Mouse (Mus musculus): ENCODE results near the gene Plekhm2. TPM values are rescaled to one million over a fixed set of nuclear protein-coding genes. Genes with fewer than 3 reads are reported as not detected.

The Plekhm2 gene
- total and polyA plus RNA-seq, 3 experiments: 12.4 to 28.2 (median 13.7) TPM

GRCm38 (mm10) chr4:141711250-141711649 is 46.6 kb upstream of the Plekhm2 start:
- no peak overlapping the region for H3K4me3 ChIP-seq (replicated peaks in 1 of 3; ENCODE audit: low read depth in 2 of 3, low read length in 2 of 3, poor library complexity in 1 of 3)
- peaks cover 20% of the 10 kb centered on the region for H3K79me2 ChIP-seq (replicated peaks; ENCODE audit: control insufficient read depth, extremely low read depth, insufficient read depth, poor library complexity, severe bottlenecking)
- in situ Hi-C loops (cut with MboI; ENCODE audit: low pct_ligation_motif_present, low pct_unique_long_range_greater_than_20kb, low sequenced_read_pairs): no loop called here
- no peak overlapping the region for H3K4me2 ChIP-seq (ENCODE audit: insufficient read depth, low read depth, poor library complexity, severe bottlenecking)
- no peak overlapping the region for H3K9ac ChIP-seq (ENCODE audit: insufficient read depth, low read depth)
- TF ChIP-seq BHLHE40 (IDR thresholded peaks at IDR 0.05; ENCODE audit: low read depth, low read length) (no peak), CHD1 (IDR thresholded peaks at IDR 0.05; ENCODE audit: low read depth, low read length) (no peak), RAD21 (IDR thresholded peaks at IDR 0.05; ENCODE audit: low read depth, low read length) (no peak), EP300 (IDR thresholded peaks at IDR 0.05; ENCODE audit: low read length) (no peak), MEF2A (IDR thresholded peaks at IDR 0.05; ENCODE audit: borderline replicate concordance, low read depth, low read length) (no peak), RCOR1 (conservative IDR thresholded peaks at IDR 0.05; ENCODE audit: low read depth, low read length) (no peak), UBTF (IDR thresholded peaks at IDR 0.05; ENCODE audit: low read depth, low read length) (no peak)
- no peak for DNase-seq (ENCODE audit: extremely low read depth)
- H3K27me3 ChIP-seq (replicated peaks): no peaks in the 10 kb centered on the region
- H3K9me3 ChIP-seq (replicated peaks; ENCODE audit: low read length): no peaks in the 10 kb centered on the region
- H3K4me1 ChIP-seq (ENCODE audit: control insufficient read depth in 1 of 2, insufficient read depth in 2 of 2): peaks cover 14 to 43% of the 10 kb centered on the region in 2 experiments
- peaks cover 56 to 85% of the 10 kb centered on the region in 2 experiments for H3K36me3 ChIP-seq (replicated peaks in 1 of 2; ENCODE audit: control insufficient read depth in 1 of 2, insufficient read depth in 1 of 2, low read length in 1 of 2)
- dilution Hi-C loops (cut with MboI; ENCODE audit: extremely low pct_ligation_motif_present, extremely low pct_unique_long_range_greater_than_20kb, low sequenced_read_pairs): no loop called here
- no peak overlapping the region for H3K27ac ChIP-seq (ENCODE audit: insufficient read depth, low read depth)

GRCm38 (mm10) chr4:141708971-141709370 is 44.3 kb upstream of the Plekhm2 start:
- no peak for TF ChIP-seq USF1 (IDR thresholded peaks at IDR 0.05; ENCODE audit: low read depth, low read length)
- Histone ChIP-seq H3K9me3 (replicated peaks; ENCODE audit: low read length) (no peaks in the 10 kb centered on the region), H3K27me3 (replicated peaks) (no peaks in the 10 kb centered on the region), H3K27ac (ENCODE audit: insufficient read depth, low read depth) (no peak overlapping the region), H3K4me1 (ENCODE audit: control insufficient read depth in 1 of 2, insufficient read depth in 2 of 2) (peaks cover 2 to 22% of the 10 kb centered on the region in 2 experiments; a peak in 3 of 4 replicates), H3K9ac (ENCODE audit: insufficient read depth, low read depth) (no peak overlapping the region), H3K36me3 (replicated peaks in 1 of 2; ENCODE audit: control insufficient read depth in 1 of 2, insufficient read depth in 1 of 2, low read length in 1 of 2) (peaks cover 73 to 90% of the 10 kb centered on the region in 2 experiments), H3K4me2 (ENCODE audit: insufficient read depth, low read depth, poor library complexity, severe bottlenecking) (no peak overlapping the region), H3K79me2 (replicated peaks; ENCODE audit: control insufficient read depth, extremely low read depth, insufficient read depth, poor library complexity, severe bottlenecking) (peaks cover 3% of the 10 kb centered on the region), H3K4me3 (replicated peaks in 1 of 3; ENCODE audit: low read depth in 2 of 3, low read length in 2 of 3, poor library complexity in 1 of 3) (no peak overlapping the region)
- in situ Hi-C loops (cut with MboI; ENCODE audit: low pct_ligation_motif_present, low pct_unique_long_range_greater_than_20kb, low sequenced_read_pairs): no loop called here
- dilution Hi-C loops (cut with MboI; ENCODE audit: extremely low pct_ligation_motif_present, extremely low pct_unique_long_range_greater_than_20kb, low sequenced_read_pairs): no loop called here
- no peak for DNase-seq (ENCODE audit: extremely low read depth)

GRCm38 (mm10) chr4:141708005-141708404 is 43.3 kb upstream of the Plekhm2 start:
- DNase-seq (ENCODE audit: extremely low read depth): no peak
- Histone ChIP-seq H3K4me2 (ENCODE audit: insufficient read depth, low read depth, poor library complexity, severe bottlenecking) (no peak overlapping the region), H3K9ac (ENCODE audit: insufficient read depth, low read depth) (no peak overlapping the region), H3K4me3 (replicated peaks in 1 of 3; ENCODE audit: low read depth in 2 of 3, low read length in 2 of 3, poor library complexity in 1 of 3) (no peak overlapping the region), H3K79me2 (replicated peaks; ENCODE audit: control insufficient read depth, extremely low read depth, insufficient read depth, poor library complexity, severe bottlenecking) (peaks cover 3% of the 10 kb centered on the region; the same call in 1 of the 2 replicates), H3K27ac (ENCODE audit: insufficient read depth, low read depth) (no peak overlapping the region), H3K4me1 (ENCODE audit: control insufficient read depth in 1 of 2, insufficient read depth in 2 of 2) (peaks cover under 1 to 21% of the 10 kb centered on the region in 2 experiments; a peak in 3 of 4 replicates), H3K36me3 (replicated peaks in 1 of 2; ENCODE audit: control insufficient read depth in 1 of 2, insufficient read depth in 1 of 2, low read length in 1 of 2) (peaks cover 71 to 91% of the 10 kb centered on the region in 2 experiments), H3K9me3 (replicated peaks; ENCODE audit: low read length) (no peaks in the 10 kb centered on the region), H3K27me3 (replicated peaks) (no peaks in the 10 kb centered on the region)
- in situ Hi-C loops (cut with MboI; ENCODE audit: low pct_ligation_motif_present, low pct_unique_long_range_greater_than_20kb, low sequenced_read_pairs) (no loop called here), dilution Hi-C loops (cut with MboI; ENCODE audit: extremely low pct_ligation_motif_present, extremely low pct_unique_long_range_greater_than_20kb, low sequenced_read_pairs) (no loop called here)
- no peak for TF ChIP-seq JUND (conservative IDR thresholded peaks at IDR 0.05; ENCODE audit: low read depth, low read length)
- TF ChIP-seq MXI1 (IDR thresholded peaks at IDR 0.05; ENCODE audit: low read depth, low read length): no peak
- TF ChIP-seq NELFE (IDR thresholded peaks at IDR 0.05; ENCODE audit: low read depth, low read length): no peak
- TF ChIP-seq MYC (IDR thresholded peaks at IDR 0.05; ENCODE audit: low read depth, low read length): no peak
- TF ChIP-seq RCOR1 (conservative IDR thresholded peaks at IDR 0.05; ENCODE audit: low read depth, low read length): no peak
- no peak for TF ChIP-seq ELF1 (IDR thresholded peaks at IDR 0.05; ENCODE audit: low read depth, low read length)
- TF ChIP-seq EP300 (IDR thresholded peaks at IDR 0.05; ENCODE audit: low read length): no peak
- no peak for TF ChIP-seq MAX (IDR thresholded peaks at IDR 0.05; ENCODE audit: low read length)
- TF ChIP-seq CHD1 (IDR thresholded peaks at IDR 0.05; ENCODE audit: low read depth, low read length): no peak
- TF ChIP-seq MAZ (IDR thresholded peaks at IDR 0.05; ENCODE audit: low read depth, low read length): no peak
- no peak for TF ChIP-seq MEF2A (IDR thresholded peaks at IDR 0.05; ENCODE audit: borderline replicate concordance, low read depth, low read length)
- TF ChIP-seq SIN3A (IDR thresholded peaks at IDR 0.05; ENCODE audit: low read length): no peak
- TF ChIP-seq RAD21 (IDR thresholded peaks at IDR 0.05; ENCODE audit: low read depth, low read length): no peak
